Mouse (Mus musculus) thymus, postnatal 4 days (tissue): ENCODE measurements around the gene Arhgap23.

ENCODE experiments used
- DNase-seq: peaks from one replicate; pipeline ENCODE4 v3.0.0; 2021

The Arhgap23 gene

DNA sequence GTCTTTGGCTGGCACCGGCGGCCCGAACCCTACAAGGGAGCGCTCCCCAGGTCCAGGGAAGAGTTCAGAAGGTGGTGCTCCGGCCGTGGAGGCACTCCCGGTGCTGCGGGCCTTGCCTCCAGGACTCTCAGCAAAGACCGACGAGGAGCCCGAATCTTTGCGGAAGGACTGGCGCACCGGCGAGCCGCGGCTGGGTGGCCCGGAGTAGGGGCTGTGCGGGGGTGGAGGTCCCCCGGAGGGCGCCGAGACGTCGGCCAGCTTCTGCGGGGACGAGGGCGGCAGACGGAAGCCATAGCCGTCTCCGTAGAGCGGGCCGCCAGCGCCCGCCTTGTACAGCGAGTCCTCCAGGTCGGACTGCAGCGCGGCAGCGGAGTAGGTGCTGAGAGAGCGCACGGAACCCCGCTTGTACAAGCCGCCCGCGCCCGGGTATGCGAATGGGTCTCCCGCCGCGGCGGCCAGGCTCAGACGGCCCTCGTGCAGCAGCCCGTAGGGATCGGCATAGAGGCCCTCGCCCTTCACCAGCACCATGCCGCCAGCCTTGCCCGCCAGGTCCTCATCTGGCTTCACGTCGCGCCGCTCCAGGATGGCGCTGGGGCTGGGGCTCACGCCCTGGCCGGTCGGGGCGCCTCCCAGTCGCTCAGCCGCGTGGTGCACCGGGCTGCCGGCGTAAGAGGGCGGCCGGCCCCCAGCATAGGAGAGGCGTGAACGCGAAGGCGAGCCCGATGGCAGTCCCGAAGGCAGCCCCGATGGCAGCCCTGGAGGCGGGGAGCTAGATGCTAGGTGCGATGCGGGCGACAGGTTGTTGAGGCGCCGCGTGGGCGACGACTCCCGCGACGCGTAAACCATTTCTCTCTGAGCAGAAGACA lies 119.3 kb downstream of the Arhgap23 start:
- DNase-seq, result peak; percentile 63

DNA sequence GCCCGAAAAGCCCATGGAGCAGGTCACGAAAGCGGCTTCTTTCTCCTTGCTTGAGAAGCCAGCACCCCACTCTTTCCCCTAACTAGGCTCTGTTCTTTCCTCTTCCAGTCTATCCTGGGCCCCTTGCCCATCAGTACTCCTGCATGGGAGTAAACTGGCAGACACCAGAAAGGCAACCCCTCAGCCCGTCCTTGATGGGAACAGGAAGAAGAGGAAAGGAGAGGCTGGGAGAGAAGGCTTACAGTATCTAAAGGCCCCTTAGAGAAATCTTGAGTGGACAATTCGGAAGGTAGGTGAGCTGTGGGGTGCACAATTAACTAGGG lies 119.9 kb downstream of the Arhgap23 start:
- DNase-seq, result no peak

DNA sequence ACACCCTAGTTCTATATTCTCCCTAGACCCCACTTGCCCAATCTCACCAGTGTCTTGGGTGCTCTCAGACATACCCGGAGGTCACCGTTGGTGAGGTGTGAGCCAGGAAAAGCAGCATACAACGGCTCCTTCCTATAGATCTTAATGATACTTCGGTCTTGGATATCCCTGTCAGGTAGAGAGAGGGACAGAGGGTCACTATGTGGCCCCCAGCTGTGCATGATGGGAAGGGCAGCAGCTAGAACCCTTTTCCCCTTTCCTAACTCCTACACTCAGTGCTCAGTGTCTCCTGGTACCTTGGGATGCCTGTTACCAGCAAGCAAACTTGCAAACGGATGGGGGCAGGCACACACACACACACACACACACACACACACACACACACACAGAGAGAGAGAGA lies 120.3 kb downstream of the Arhgap23 start:
- DNase-seq, result no peak

DNA sequence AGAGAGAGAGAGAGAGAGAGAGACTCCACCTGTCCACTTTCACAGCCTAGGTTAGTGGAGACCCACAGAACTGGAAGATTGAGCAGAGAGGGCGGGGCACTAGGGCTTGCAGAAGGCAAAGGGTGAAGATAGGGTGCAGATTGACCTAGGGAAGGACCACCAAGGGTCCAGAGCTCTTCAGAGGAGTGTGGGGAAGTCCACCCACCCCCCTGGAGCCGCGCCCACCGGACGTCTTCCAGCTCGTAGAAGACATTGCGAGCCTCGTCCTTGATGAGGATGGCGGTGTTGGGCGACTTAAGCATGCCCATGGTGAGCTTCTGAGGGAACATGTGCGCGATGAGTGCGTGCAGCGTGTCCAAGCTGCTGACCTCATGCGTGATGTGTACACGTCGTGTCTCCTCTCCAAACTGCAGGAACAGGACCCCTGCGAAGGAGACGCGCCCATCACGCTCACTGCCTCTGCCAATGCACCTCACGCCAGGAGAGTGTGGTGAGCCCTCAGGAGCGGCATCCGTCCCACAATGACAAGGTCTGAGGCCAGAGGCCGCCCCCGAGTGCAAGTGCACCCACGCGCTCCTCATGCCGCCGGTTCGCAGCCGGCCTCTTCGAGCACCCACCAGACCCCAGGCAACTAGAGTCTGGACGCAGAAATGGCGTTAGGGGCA lies 120.9 kb downstream of the Arhgap23 start:
- DNase-seq, result no peak

DNA sequence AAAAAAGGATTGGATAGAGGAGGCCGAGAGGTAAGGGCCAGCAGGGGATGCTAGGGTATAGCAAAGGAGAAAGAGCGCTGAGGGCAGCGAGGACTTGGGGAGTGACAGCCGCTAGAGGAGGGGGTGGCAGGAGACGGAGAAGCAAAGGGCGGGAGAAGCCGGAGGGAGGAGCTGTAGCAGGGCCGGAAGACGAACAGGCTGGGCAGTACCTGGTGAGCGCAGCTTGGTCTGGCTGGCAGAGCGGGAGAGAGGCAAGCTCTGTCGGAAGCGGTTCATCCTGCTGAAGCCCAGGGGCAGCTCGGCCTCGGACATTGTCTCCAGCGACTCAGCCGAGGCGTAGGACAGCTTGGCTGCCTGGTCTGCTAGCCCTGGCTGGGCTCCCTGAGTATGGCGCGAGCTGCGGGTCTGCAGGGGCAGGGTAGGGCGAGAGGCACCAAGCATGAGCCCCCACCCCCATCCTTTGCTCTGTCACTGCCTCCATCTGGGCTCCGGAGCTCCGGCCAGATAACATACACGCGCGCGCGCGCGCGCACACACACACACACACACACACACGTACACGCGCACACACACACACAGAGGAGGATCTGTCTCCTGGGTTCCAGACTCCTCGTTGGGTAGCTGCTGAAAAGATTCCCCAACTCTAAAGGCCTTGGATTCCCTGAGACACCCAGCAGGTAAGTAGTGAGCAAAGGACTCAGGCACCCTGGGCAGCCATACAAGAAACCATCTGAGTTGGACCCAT lies 121.7 kb downstream of the Arhgap23 start:
- peak; percentile 42 for DNase-seq

DNA sequence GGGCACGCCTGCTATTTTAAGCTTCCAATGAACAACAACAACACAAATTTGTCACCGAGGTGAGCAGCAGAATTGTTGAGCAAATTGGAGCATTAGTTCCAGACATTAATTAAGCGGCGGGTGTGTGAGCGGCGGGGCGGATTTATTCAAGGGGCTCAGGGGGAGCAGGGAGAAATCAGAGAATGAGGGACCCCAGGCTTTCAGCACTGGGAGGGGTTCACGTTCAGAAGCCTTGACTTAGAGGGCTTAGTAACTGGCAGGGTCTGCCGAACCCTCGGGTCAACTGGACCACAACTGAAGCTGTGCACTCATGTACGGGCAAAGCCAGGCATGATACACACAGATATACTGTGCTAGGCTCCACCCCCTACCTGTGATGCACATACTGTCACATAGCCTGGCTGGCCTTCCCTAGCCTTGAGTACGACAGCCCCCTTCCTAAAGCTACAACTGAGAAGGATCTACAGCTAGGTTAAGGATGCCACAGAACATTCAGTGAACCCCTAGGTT lies 122.3 kb downstream of the Arhgap23 start:
- no peak for DNase-seq

DNA sequence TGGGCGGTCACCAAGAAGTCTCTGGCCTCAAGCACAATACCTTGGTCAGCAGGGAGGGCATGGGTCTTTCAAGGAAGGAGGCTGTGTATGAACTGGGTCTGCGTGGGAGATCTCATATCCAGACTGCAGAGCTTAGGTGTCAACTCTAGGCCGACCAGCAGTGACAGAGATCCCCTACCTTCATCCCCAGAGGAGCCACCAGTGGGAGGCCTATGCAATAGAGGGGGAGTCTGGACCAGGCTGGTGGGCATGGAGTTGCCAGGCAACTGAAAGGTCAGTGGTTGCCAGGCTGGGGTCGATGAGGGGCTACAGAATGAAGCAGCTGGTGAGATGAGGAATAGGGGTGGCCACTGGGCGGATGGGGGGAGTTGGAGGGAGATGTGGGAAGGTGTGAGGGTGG lies 124.3 kb downstream of the Arhgap23 start:
- no peak for DNase-seq

DNA sequence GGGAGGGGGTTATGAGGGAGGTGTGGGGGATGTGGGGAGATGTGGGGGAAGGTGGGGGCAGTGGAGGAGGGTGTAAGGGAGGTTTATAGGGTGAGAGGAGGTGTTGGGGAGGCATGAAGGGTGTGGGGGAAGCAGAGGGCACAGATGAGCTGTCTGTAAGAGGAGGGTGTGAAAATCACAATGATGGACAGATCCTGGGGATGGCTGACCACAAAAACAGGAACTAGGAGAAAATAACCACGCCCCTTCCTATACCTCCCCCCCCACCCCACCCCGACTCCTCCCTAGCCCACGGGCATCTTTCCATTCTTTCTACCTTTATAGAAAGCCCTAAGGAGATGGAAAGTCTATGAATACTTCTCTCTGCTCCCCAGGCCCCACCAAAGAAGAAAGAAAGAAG lies 124.8 kb downstream of the Arhgap23 start:
- DNase-seq, result no peak

DNA sequence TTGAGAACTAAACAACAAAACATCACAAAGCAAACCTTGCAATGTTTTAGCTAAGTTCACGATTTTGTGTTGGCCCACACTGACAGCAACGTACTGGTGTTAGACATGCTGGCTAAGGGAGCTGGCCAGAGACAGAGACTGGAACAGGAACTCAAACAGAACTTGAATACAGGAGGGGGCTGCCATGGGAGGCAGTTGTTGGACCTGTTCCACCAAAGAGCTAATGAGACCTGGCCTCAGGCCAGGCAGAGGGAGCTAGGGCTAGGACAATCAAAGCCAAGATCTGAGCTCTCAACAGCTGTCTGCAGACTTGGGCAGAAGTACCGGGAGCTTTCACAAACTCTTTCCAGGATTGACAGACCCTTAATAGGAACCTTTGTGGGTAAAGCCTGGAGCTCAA lies 125.3 kb downstream of the Arhgap23 start:
- no peak for DNase-seq

DNA sequence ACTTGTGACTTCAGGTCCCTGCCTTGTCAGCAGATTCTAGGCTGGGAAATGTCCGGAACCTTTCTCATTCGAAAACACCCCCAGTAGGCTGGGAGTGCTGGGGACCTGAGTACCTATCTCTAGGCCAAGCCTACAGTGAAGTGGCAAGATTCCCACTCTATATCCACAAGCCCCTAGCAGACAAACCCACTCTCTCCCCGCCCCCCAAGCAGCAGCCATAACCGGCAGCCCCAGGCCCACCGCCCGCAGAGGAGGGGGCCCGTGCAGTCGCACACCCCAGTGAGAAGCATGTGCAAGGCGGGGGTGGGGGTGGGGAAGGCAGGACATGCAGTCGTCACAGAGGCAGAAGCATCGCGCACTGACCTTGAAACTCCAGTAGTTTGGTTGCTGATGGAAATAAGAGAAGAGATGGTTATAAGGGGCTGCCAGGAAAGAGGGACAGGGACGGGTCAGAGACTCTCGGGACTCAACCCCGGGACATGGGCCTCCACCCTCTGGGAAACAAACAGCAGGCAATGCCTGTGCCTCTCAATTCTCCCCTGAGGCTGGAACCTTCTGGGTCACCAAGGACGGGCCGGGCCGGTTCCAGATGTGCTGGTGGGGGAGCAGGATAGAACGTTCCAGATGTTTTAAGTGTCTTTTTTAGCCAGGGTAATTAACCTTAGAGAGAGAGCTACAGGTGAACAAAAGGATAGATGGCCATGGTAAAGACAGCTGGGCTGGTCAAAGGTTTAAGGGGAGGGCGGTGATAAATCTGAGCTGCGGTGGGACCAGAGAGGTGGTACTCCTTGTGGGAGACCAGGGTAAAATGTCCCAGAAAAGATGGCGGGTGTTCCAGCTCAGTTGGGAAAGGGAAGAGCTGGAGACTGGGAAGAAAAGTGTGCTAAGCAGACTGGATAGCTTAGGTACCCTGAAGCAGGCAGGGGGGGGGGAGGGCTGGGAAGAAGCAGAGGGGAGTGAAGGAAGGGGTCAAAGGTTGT lies 127.1 kb downstream of the Arhgap23 start:
- DNase-seq, result no peak

DNA sequence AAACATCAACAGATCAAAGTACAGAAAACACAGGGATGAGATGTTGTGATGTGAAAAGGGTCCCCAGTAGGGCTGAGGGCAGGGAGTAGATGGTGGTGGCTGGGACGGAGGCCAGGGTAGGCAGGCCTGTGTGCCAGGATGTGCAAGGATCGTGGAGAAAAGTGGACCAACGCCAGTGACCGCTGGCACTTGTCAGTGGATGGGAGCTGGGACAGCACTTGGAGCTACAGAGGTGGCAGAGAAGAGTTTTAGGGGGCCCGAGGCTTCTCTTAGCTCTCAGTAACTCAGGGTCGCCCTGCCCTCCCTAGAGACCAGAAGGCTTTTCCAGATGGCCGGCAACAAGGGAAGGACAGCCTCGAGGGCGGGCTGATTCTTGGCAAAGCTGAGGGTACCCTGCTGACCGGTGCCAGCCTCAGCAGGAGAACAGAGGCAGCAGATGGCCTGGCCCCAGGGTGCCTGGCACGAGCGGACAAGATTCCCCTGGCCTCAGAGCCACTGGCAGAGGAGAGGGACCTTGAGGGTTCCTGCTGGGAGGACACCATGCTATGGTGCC lies 127.9 kb downstream of the Arhgap23 start:
- no peak for DNase-seq

DNA sequence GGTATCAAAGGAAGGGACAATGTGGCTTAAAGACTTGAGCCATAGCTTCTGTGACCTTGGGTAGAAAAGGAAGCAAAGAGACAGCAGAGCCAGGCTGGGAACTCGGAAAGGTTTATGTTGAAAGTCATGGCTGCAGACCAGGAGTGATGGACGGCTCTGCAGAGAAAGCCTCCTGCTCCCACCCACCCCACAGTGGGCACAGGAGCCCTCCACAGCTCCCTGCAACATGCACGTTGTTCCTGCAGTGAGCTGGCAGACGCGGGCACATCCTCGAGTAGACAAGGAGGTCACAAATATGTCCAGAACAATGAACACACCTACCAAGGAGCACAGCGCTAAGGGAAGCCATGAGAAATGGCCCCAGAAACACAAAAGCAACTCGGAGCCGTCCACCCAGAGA lies 128.6 kb downstream of the Arhgap23 start:
- no peak for DNase-seq

DNA sequence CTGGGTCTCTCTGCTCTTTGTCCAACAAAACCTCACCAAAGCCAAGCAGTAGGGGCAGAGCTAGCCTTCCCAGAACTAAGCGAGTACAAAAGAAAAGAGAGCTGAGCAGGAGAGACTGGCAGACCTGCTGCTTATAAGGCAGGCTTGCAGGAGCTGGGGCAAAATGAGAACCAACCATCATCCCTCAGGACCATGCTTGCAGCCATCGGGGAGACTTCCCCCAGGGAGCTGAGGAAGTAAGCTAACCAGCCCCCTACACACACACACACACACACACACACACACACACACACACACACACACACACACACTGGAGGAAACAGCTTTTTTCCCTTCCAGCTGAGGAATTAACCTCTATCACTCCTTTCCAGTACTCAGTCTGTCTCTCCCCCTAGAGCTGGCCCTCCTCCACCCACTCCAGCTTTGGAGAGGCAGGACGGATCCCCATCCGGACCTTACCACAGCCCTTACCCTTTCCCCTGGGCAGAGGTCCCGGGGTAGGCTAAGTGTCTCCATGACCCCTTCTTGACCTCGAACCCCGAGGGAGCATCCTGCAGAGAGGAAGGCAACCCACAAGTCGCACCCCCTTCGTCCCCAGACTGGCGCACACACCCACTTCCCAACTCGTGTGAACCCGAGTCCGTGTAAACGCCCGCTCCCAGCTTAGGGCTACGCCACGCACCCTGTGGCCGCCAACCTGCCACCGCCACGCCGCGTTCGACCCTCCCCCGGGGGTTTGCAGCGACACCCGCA lies 130.7 kb downstream of the Arhgap23 start:
- DNase-seq, result no peak

DNA sequence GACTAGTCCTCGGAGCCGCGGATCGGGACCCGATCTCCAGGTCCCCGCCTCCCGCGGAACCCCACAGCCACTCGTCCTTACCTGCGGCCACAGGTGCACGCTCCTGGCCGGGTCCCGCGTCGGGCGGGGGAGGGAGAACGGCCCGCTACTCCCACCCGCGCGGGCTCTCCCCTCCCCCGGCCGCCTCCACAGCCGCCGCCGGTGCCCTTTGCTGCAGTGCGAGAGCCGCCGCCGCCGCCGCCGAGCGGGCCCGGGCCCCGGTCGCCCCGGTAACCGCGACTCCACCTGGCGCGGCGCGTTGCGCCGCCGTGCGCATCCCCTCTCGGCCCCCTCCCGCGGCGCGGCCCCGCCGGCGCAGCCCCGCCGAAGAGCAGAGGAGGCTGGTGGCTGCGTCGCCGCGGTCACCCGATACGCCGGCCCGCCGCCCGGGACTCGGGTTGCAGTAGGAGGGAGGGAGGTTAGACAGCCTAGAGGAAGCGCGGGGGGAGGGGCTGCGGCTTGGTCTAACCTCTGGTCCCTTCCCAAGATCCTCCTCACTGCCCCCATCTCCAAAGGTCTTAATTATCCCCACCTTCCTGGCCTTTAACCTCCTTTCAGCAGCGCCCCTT lies 131.6 kb downstream of the Arhgap23 start:
- peak; percentile 63 for DNase-seq

DNA sequence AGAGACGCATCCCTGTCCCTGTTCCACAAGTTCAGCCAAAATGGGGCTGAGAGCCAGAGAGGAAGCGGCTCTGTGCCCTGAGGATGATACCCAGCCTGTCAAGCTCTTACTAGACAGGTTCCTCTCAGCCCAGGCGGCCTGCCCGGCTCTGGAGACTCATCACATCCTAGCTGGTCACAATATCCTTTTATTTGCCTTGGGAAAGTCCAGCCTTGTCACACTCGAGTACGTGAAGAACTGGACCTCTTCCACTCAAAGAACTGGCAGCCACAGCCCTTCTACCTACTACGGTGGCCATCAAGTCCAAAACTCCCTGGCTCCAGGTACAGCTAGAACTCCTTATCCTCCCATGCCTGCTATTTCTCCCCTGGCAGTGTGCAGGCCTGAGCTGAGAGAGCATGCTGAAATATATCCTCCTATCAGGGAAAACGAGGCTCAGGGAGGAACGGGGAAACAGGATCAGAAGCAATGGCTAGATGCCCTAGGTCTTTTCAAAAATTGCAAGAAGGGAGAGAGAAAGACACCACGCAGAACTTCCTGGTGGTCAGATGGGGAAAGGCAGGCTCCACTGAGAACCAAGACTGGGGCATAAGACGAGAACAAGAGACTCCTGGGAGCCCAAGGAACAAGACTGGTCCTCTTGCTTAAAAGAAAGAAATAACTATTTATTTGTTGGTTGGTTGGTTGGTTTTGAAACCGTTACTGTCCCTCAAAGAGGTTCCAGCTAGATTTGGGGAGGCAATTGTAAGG lies 132.8 kb downstream of the Arhgap23 start:
- no peak for DNase-seq

DNA sequence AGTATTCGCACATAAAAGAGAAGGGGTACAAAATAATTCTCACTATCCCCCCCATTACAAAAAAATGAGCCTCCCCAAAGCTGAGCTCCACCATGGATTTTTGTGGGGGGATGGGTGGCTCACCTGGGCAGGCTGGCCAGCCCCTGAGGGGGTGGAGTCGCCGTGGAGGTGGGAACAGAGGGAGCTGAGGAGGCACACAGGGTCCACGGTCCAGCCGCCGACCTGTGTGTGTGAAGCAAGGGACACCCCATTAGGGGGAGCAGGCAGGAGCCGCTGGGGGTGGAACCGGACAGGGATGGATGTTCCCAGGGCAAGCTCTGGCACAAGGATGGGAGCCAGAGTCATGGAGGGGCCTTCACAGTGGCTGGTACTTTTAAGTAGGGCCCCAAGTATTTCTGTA lies 133.4 kb downstream of the Arhgap23 start:
- DNase-seq, result no peak
